Mouse (Mus musculus) megakaryocyte-erythroid progenitor cell, adult 5-6 weeks (primary cell): ENCODE results near the gene Cx3cr1. TPM values are rescaled to one million over a fixed set of nuclear protein-coding genes. Genes with fewer than 3 reads are reported as not detected.

ENCODE experiments used
- total RNA-seq, 2 experiments: library from RNA; stranded (forward) in 1 of 2; stranded (reverse) in 1 of 2; fragments of 200-1000, 215-1000 nt in 1 of 2; fragments of >200 nt in 1 of 2; fragmentation: Nextera tagmentation in 1 of 2; gene quantifications; 2 replicates each; pipeline ENCODE4 v1.2.3; 2014 to 2017

Gene Cx3cr1
- total RNA-seq, 2 experiments from 2014 or later = 2.1 TPM; not detected in 1

Other genes starting within 250 kb of the Cx3cr1 start
- gene Scn11a, start 244.4 kb downstream of the Cx3cr1 start, total RNA-seq (2014; fragmentation: Nextera tagmentation) = not detected in 2 replicates
- gene Scn11a, start 244.4 kb downstream of the Cx3cr1 start, total RNA-seq (2017) = not detected in 2 replicates
- gene Wdr48, start 175.0 kb downstream of the Cx3cr1 start, total RNA-seq (2014; fragmentation: Nextera tagmentation) = 49.3 and 67.8 TPM in 2 replicates
- gene Wdr48, start 175.0 kb downstream of the Cx3cr1 start, total RNA-seq (2017) = 27.2 and 36.4 TPM in 2 replicates
- 8.9 and 11.4 TPM in 2 replicates for gene Gorasp1, start 132.3 kb downstream of the Cx3cr1 start, total RNA-seq (2014; fragmentation: Nextera tagmentation)
- gene Gorasp1, start 132.3 kb downstream of the Cx3cr1 start, total RNA-seq (2017) = 4.8 and 7.8 TPM in 2 replicates
- not detected in 2 replicates for gene Ttc21a, start 132.3 kb downstream of the Cx3cr1 start, total RNA-seq (2014; fragmentation: Nextera tagmentation)
- gene Ttc21a, start 132.3 kb downstream of the Cx3cr1 start, total RNA-seq (2017) = not detected in 2 replicates
- 1.6 and 3.1 TPM in 2 replicates for gene Csrnp1, start 85.2 kb downstream of the Cx3cr1 start, total RNA-seq (2014; fragmentation: Nextera tagmentation)
- gene Csrnp1, start 85.2 kb downstream of the Cx3cr1 start, total RNA-seq (2017) = 8.0 and 15.6 TPM in 2 replicates
- gene Xirp1, start 46.3 kb downstream of the Cx3cr1 start, total RNA-seq (2014; fragmentation: Nextera tagmentation) = not detected in 2 replicates
- gene Xirp1, start 46.3 kb downstream of the Cx3cr1 start, total RNA-seq (2017) = not detected in 2 replicates
- not detected in 2 replicates for gene Ccr8, start 22.2 kb upstream of the Cx3cr1 start, total RNA-seq (2014; fragmentation: Nextera tagmentation)
- not detected in 2 replicates for gene Ccr8, start 22.2 kb upstream of the Cx3cr1 start, total RNA-seq (2017)
- gene Slc25a38, start 40.5 kb upstream of the Cx3cr1 start, total RNA-seq (2014; fragmentation: Nextera tagmentation) = 80.7 and 95.7 TPM in 2 replicates
- 57.5 and 88.7 TPM in 2 replicates for gene Slc25a38, start 40.5 kb upstream of the Cx3cr1 start, total RNA-seq (2017)
- gene Rpsa, start 57.8 kb upstream of the Cx3cr1 start, total RNA-seq (2014; fragmentation: Nextera tagmentation) = 3,355 and 3,656 TPM in 2 replicates
- gene Rpsa, start 57.8 kb upstream of the Cx3cr1 start, total RNA-seq (2017) = 5,426 and 6,681 TPM in 2 replicates
- gene Mobp, start 79.8 kb upstream of the Cx3cr1 start, total RNA-seq (2014; fragmentation: Nextera tagmentation) = not detected in 2 replicates
- gene Mobp, start 79.8 kb upstream of the Cx3cr1 start, total RNA-seq (2017) = not detected in 2 replicates
- gene Myrip, start 231.6 kb upstream of the Cx3cr1 start, total RNA-seq (2014; fragmentation: Nextera tagmentation) = not detected in 2 replicates
- gene Myrip, start 231.6 kb upstream of the Cx3cr1 start, total RNA-seq (2017) = not detected in 2 replicates